Mouse (Mus musculus) forebrain, embryonic 11.5 days (tissue): ENCODE results near the gene Scarf2. TPM values are rescaled to one million over a fixed set of nuclear protein-coding genes. Genes with fewer than 3 reads are reported as not detected.

Experiments
- ATAC-seq: fragments of 200-750 bp; cut with Nextera tagmentation; replicated peaks from 2 replicates; pipeline ENCODE4 v1.8.0; 2017; ENCODE audit warnings: moderate TSS enrichment; ENCODE audit not compliant: low FRiP score
- DNase-seq: peaks from one replicate; pipeline ENCODE4 v3.0.0-alpha.2; 2017; ENCODE audit warnings: low spot score
- H3K27ac ChIP-seq: fragments of 300-500 bp; sonication (generic); 2 replicates; pipeline ENCODE4 v1.5.1; 2014; ENCODE audit warnings: low read depth, low read length
- H3K27me3 ChIP-seq: fragments of 300-500 bp; sonication (generic); 2 replicates; pipeline ENCODE4 v1.6.1; 2014; ENCODE audit warnings: mild to moderate bottlenecking, low read length, mixed read lengths; ENCODE audit not compliant: control insufficient read depth, insufficient read depth
- H3K36me3 ChIP-seq: fragments of 300-500 bp; sonication (generic); 2 replicates; pipeline ENCODE4 v1.6.1; 2014; ENCODE audit warnings: mild to moderate bottlenecking, low read length, moderate library complexity, mixed read lengths; ENCODE audit not compliant: control insufficient read depth, insufficient read depth
- H3K4me1 ChIP-seq: fragments of 300-500 bp; sonication (generic); replicated peaks from 2 replicates; pipeline ENCODE4 v1.6.1; 2014; ENCODE audit warnings: low read length, mixed read lengths; ENCODE audit not compliant: control insufficient read depth, insufficient read depth
- H3K4me2 ChIP-seq: fragments of 300-500 bp; sonication (generic); 2 replicates; pipeline ENCODE4 v1.6.1; 2014; ENCODE audit warnings: low read depth, mild to moderate bottlenecking, low read length, moderate library complexity, mixed read lengths; ENCODE audit not compliant: severe bottlenecking
- H3K4me3 ChIP-seq: fragments of 300-500 bp; sonication (generic); 2 replicates; pipeline ENCODE4 v1.5.1; 2014; ENCODE audit warnings: low read depth, low read length
- H3K9ac ChIP-seq: fragments of 300-500 bp; sonication (generic); 2 replicates; pipeline ENCODE4 v1.6.1; 2014; ENCODE audit warnings: low read length
- H3K9me3 ChIP-seq: fragments of 300-500 bp; sonication (generic); 2 replicates; pipeline ENCODE4 v1.6.1; 2016; ENCODE audit warnings: low read length, mixed read lengths; ENCODE audit not compliant: control insufficient read depth
- WGBS: fragments of 180-500 bp; shearing (Covaris S2); extraction: QIAGEN DNeasy Blood & Tissue Kit; methylation state at CpG from one replicate; pipeline ENCODE4 v1.1.7; 2014; 5-methylcytosine and 5-hydroxymethylcytosine counted together
- polyA plus RNA-seq: library from polyadenylated mRNA; unstranded; fragments of >200 nt; fragmentation: Nextera tagmentation; extraction: Ambion mirVana; gene quantifications from 2 replicates; pipeline ENCODE4 v1.2.1, GENCODE M21; 2014

Scarf2 gene
- polyA plus RNA-seq, 1 experiment from 2014 or later, result 7.9 TPM

GRCm38 (mm10) chr16:17761074-17761473 is 36.0 kb upstream of the Scarf2 start:
- Histone ChIP-seq H3K27me3 (no peaks in the 10 kb centered on the region; the same call in 1 of the 2 replicates), H3K4me1 (0 out of 2 replicates have a peak, but pooled peaks cover 2% of the 10 kb centered on the region), H3K36me3 (no peaks in the 10 kb centered on the region; the same call in 1 of the 2 replicates), H3K4me2 (no peak overlapping the region), H3K9me3 (no peaks in the 10 kb centered on the region), H3K4me3 (no peak overlapping the region), H3K9ac (no peak overlapping the region), H3K27ac (no peak overlapping the region)
- ATAC-seq, result no peak
- 83% methylated on average over 1 of the region's 1 CpGs for WGBS
- no peak for DNase-seq

GRCm38 (mm10) chr16:17764108-17764511 is 33.0 kb upstream of the Scarf2 start:
- WGBS, result 94% methylated on average over 4 of the region's 4 CpGs
- Histone ChIP-seq H3K27ac (no peak overlapping the region), H3K36me3 (no peaks in the 10 kb centered on the region; the same call in 1 of the 2 replicates), H3K9me3 (no peaks in the 10 kb centered on the region), H3K4me1 (0 out of 2 replicates have a peak, but pooled peaks cover 2% of the 10 kb centered on the region), H3K4me2 (no peak overlapping the region), H3K9ac (no peak overlapping the region), H3K4me3 (no peak overlapping the region), H3K27me3 (no peaks in the 10 kb centered on the region)
- ATAC-seq, result no peak
- no peak for DNase-seq

- ATAC-seq (no peak), DNase-seq (no peak)
- WGBS, result 88% methylated on average over 7 of the region's 7 CpGs
- Histone ChIP-seq H3K27me3 (no peaks in the 10 kb centered on the region), H3K27ac (no peak overlapping the region), H3K9me3 (no peaks in the 10 kb centered on the region), H3K4me2 (no peak overlapping the region), H3K36me3 (no peaks in the 10 kb centered on the region; the same call in 1 of the 2 replicates), H3K4me3 (no peak overlapping the region), H3K4me1 (no peaks in the 10 kb centered on the region), H3K9ac (no peak overlapping the region)
Measured at GRCm38 (mm10) chr16:17768834-17769233, 28.2 kb upstream of the Scarf2 start.

GRCm38 (mm10) chr16:17771117-17771865 is 25.8 kb upstream of the Scarf2 start:
- H3K27me3 ChIP-seq, result no peaks in the 10 kb centered on the region
- no peaks in the 10 kb centered on the region for H3K36me3 ChIP-seq
- no peak overlapping the region for H3K4me3 ChIP-seq
- no peak for DNase-seq
- ATAC-seq, result no peak
- H3K9me3 ChIP-seq, result no peaks in the 10 kb centered on the region
- H3K9ac ChIP-seq, result no peak overlapping the region
- no peak overlapping the region for H3K4me2 ChIP-seq
- 82% methylated on average over 4 of the region's 4 CpGs for WGBS
- no peaks in the 10 kb centered on the region for H3K4me1 ChIP-seq
- H3K27ac ChIP-seq, result no peak overlapping the region

GRCm38 (mm10) chr16:17776828-17777227 is 20.3 kb upstream of the Scarf2 start:
- H3K9me3 ChIP-seq, result no peaks in the 10 kb centered on the region
- H3K4me1 ChIP-seq, result no peaks in the 10 kb centered on the region
- H3K4me2 ChIP-seq, result no peak overlapping the region
- H3K4me3 ChIP-seq, result no peak overlapping the region
- H3K36me3 ChIP-seq, result no peaks in the 10 kb centered on the region
- DNase-seq (peak; percentile 70), ATAC-seq (no peak)
- H3K27ac ChIP-seq, result no peak overlapping the region
- no peak overlapping the region for H3K9ac ChIP-seq
- no peaks in the 10 kb centered on the region for H3K27me3 ChIP-seq
- WGBS, result 61% methylated on average over 11 of the region's 11 CpGs

GRCm38 (mm10) chr16:17778223-17778622 is 18.9 kb upstream of the Scarf2 start:
- Histone ChIP-seq H3K9ac (no peak overlapping the region), H3K4me1 (no peaks in the 10 kb centered on the region), H3K4me3 (no peak overlapping the region), H3K4me2 (no peak overlapping the region), H3K27ac (no peak overlapping the region), H3K36me3 (no peaks in the 10 kb centered on the region), H3K9me3 (no peaks in the 10 kb centered on the region), H3K27me3 (no peaks in the 10 kb centered on the region)
- 93% methylated on average over 4 of the region's 4 CpGs for WGBS
- ATAC-seq, result no peak
- no peak for DNase-seq

- H3K27ac ChIP-seq, result no peak overlapping the region
- DNase-seq (no peak), ATAC-seq (no peak)
- H3K27me3 ChIP-seq, result no peaks in the 10 kb centered on the region
- no peak overlapping the region for H3K9ac ChIP-seq
- no peak overlapping the region for H3K4me2 ChIP-seq
- no peaks in the 10 kb centered on the region for H3K4me1 ChIP-seq
- no peak overlapping the region for H3K4me3 ChIP-seq
- WGBS, result 94% methylated on average over 1 of the region's 1 CpGs
- no peaks in the 10 kb centered on the region for H3K9me3 ChIP-seq
- no peaks in the 10 kb centered on the region for H3K36me3 ChIP-seq
Measured at GRCm38 (mm10) chr16:17779692-17780091, 17.4 kb upstream of the Scarf2 start.

GRCm38 (mm10) chr16:17785337-17785736 is 11.7 kb upstream of the Scarf2 start:
- Histone ChIP-seq H3K4me3 (no peak overlapping the region), H3K27ac (no peak overlapping the region), H3K27me3 (no peaks in the 10 kb centered on the region), H3K9ac (no peak overlapping the region), H3K4me1 (no peaks in the 10 kb centered on the region), H3K36me3 (no peaks in the 10 kb centered on the region; the same call in 1 of the 2 replicates), H3K4me2 (no peak overlapping the region), H3K9me3 (no peaks in the 10 kb centered on the region)
- 54% methylated on average over 3 of the region's 3 CpGs for WGBS
- DNase-seq, result no peak
- ATAC-seq, result no peak

GRCm38 (mm10) chr16:17792728-17793127 is 4.4 kb upstream of the Scarf2 start:
- 66% methylated on average over 3 of the region's 3 CpGs for WGBS
- ATAC-seq, result no peak

More at GRCm38 (mm10) chr16:17792728-17793127, 4.4 kb upstream of the Scarf2 start:
- H3K4me3 ChIP-seq, result no peak overlapping the region
- H3K9me3 ChIP-seq, result no peaks in the 10 kb centered on the region
- H3K27me3 ChIP-seq, result peaks cover 22% of the 10 kb centered on the region
- H3K27ac ChIP-seq, result no peak overlapping the region
- no peak overlapping the region for H3K9ac ChIP-seq
- H3K4me2 ChIP-seq, result no peak overlapping the region
- no peak for DNase-seq
- H3K4me1 ChIP-seq, result peaks cover 4% of the 10 kb centered on the region; the same call in 1 of the 2 replicates
- H3K36me3 ChIP-seq, result 0 out of 2 replicates have a peak, but pooled peaks cover 2% of the 10 kb centered on the region
